Mouse (Mus musculus) brain, embryonic 14.5 days (tissue): Measurements from ENCODE around the gene Ppdpf.

ENCODE experiments used
- CTCF ChIP-seq: fragments of 200-500 bp; IDR thresholded peaks from 2 replicates; pipeline ENCODE4 v1.5.1; 2012; ENCODE audit warnings: inconsistent platforms, mild to moderate bottlenecking, moderate library complexity, borderline replicate concordance; ENCODE audit not compliant: insufficient read depth, insufficient read length; ENCODE audit errors: extremely low read depth
- POLR2A ChIP-seq: fragments of 200-500 bp; IDR thresholded peaks from 2 replicates; pipeline ENCODE4 v1.6.1; 2012; ENCODE audit warnings: mild to moderate bottlenecking, inconsistent platforms, borderline replicate concordance; ENCODE audit not compliant: poor library complexity, insufficient read depth, insufficient read length, severe bottlenecking; ENCODE audit errors: extremely low read depth

- no peak for TF ChIP-seq POLR2A
- TF ChIP-seq CTCF, result no peak
These were observed 29.0 kb downstream of the Ppdpf start for GRCm38 (mm10) chr2:181216037-181216436.
